Mouse (Mus musculus): ENCODE measurements around the gene Hist1h4b.

- TF ChIP-seq CTCF (IDR thresholded peaks at IDR 0.05; ENCODE audit: extremely low read depth, insufficient read depth, insufficient read length, insufficient replicate concordance) (no peak), POLR2A (IDR thresholded peaks at IDR 0.05; ENCODE audit: low read depth, low read length) (peak; percentile 99)
Observed at GRCm38 (mm10) chr13:23738677-23739068, 18.1 kb upstream of the Hist1h4b start, which contains the start of gene Hist1h1c.

Measured in spleen, adult 2 months (tissue).